Mouse (Mus musculus): ENCODE measurements at regions not wholly inside any gene's neighbourhood (a gene's known extent, or its start where the extent isn't known, plus 50 kb on each side); places are given as distances from the start of the nearest gene placed in this dataset.

DNA sequence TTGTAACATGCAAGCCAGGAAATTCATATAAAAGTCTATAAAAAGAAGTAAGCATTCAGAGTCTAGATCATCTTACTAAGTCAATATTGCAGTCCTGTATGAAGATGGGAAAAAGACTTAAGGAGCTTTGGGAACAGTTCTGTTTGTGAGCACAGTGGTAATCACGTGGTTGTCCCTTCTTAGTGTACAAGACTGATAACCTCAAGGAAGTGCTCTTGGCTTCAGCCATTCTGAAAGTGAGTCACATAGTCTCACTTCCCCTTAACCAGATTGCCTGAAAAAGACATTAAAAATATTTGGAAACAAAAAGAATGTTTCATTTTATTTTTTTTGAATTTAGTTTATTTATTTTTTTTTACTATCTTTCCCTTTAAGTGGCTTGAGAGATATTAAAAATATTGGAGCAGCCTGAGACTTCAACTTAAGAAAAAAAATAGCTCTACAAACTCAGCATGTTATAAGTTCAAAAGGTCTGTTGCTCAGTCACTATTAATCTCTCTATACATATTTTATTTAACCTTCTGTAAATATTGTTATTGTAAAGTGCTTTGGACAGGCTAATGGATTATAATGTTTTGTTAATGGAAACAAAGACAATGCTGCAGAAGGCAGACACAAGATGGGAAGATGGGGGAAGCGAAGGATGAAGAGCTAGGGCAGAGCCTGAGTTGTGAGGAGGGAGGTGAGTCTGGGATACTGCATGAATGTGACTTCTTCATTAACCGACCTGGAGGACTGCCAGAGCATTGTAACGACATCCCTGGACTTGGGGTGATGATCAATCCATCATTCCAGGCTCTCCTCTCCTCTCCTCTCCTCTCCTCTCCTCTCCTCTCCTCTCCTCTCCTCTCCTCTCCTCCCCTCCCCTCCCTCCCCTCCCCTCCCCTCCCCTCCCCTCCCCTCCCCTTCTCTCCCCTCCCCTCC lies 300.2 kb upstream of the Mpdz start:
- ATAC-seq (replicated peaks; ENCODE audit: poor library complexity): peak; percentile 79

DNA sequence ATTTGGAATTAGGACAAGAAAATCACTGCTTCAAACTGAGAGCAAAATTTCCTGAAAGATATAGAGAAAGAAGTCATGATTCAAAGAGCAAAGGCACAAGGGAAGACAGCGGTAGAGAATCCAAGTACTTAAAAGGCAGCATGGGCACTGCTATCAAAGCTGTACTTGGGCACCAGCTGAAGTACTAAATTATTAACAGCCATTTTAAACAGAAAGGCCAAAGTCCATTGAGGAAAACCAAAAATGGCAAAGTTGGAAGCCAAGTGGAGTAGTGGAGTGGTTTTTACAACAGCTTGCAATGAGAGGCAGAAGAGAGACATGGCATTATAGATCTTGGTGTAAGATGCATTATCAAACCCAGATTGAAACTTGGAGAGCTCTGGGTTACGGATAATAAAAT lies 291.8 kb upstream of the Mpdz start:
- ATAC-seq (replicated peaks; ENCODE audit: poor library complexity): no peak

DNA sequence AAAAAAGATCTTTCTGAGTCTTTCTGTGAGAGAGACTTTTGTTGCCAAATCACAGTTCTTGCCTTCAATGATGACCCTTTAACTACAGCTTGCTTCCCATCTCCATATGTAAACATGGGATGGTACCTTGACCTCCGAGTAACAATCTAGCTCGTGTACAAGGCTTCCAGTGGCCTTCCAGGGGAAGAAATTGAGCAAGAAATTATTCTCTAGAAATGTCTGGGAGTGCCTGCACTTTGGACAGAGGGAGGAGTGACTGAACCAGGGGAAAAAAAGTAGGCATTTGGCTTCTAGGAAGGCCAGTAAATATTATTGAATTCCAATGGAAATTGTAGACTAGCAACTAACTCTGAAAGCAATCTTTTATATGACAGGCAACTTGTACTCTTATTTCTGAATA lies 287.8 kb upstream of the Mpdz start:
- ATAC-seq (replicated peaks; ENCODE audit: poor library complexity): no peak

DNA sequence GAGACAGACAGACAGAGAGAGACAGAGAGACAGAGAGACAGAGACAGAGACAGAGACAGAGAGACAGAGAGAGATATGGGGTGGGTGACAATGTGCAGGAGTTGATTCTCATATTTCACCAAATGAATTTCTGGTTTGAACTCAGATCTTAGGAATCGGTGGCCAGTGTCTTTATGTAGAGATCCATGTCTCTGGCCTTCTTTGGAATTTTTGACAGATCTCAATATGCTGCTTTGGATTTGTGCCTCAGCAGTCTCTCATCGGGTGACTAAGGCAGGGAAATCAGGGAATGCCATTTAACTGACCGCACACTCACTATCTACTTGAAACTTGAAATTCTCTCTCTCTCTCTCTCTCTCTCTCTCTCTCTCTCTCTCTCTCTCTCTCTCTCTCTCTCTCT lies 286.3 kb upstream of the Mpdz start:
- no peak for ATAC-seq (replicated peaks; ENCODE audit: poor library complexity)

DNA sequence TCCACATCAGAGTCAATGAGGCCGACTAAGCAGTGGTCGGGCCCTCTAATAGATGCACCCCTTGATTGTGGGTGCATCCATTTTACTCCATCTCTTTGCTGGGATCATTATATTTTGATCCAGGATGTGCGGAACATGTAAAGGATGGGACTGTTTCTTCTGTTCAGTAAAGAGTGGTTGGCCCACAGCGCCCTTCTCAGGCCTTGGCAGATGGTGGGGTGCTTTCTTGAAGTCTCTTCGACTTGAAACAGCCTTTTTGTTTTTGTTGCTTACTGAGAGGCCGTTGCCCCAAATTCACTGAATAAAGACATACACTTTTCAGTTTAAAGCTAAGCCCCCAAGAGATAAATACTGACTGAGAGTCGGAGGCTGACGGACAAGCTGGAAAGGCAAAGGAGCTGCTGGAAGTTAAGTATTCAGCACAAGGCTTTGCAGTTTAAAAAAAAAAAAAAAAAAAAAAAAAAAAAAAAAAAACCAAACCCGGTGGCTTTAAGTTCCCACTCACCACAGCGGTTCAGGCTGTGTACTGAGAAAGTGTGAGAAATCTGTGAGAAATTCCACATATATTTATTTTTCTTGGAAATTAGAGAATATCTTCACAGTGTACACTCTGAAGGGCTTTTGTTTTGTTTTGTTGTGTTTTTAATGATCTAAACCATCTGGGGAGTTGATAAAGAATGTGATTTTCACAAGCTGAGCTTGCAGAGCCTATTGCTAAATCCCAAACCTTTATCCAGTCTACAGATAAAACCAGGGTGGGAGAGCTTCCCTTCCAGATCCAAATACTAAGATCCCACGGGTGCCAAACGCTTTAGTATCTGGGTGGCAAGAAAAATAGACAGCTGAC lies 285.3 kb upstream of the Mpdz start:
- no peak for ATAC-seq (replicated peaks; ENCODE audit: poor library complexity)

DNA sequence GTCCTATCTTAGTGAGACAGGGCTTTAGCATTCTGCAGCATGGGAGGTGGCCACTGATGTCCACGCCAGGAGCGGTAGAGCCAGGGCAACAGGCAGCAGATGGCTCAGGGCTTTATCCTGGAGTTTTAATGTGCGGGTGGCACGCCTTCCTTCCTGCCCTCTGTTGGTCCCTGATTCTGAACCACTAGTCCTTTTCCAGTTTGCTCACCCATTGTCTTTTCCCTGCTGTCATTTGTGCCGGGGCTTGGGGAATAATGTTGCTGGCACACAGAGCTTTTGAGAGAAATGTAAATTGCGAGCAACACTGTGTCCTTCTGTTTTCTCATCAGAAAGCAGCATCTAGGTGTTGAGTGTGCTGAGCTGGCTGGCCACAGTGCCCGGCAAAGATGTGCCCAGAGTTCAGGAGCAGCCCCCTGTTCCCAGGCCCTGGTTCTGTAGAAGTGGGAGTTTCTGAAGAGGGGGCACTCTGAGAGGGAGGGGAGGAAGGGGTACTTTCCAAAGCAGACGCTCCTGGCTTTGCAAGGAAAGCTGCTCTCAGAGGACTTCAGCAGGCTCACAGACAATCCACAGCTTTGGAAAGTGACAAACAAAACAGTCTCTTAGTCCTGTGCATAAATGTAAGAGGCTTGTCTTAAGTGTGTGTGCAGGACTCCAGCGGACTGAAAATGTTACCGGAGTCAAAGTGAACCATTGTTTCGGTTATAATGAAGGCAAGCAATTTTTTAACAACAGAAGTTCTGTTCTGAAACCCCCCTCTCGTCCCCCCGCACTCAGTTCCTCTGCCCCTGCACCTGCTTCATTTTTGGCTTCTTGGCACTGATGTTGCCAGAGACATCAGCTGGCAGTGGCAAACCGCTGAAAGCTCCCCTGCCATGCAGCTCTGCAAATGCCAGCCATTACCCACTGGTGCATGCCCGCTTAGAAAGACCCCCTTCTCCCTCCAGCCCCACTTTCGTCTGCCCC lies 284.4 kb upstream of the Mpdz start:
- ATAC-seq (replicated peaks; ENCODE audit: poor library complexity): no peak

DNA sequence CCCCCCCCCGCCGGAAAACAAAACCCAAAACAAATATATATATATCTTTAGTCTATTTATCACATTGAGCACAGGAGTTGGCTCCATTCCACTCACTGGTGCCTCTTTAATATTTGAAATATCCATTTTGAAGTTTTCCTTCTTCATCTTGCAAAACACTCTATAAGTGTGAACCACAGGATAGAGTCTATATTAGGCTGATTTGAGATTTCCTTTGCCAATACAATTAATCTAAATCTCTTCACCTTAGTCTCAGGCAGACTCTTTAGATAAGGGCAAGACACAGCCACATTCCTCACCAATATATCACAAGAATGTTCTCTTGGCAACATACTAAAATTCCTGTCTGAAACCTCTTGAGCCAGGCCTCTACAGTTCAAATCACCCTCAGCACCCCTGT lies 282.1 kb upstream of the Mpdz start:
- ATAC-seq (replicated peaks; ENCODE audit: poor library complexity): no peak

DNA sequence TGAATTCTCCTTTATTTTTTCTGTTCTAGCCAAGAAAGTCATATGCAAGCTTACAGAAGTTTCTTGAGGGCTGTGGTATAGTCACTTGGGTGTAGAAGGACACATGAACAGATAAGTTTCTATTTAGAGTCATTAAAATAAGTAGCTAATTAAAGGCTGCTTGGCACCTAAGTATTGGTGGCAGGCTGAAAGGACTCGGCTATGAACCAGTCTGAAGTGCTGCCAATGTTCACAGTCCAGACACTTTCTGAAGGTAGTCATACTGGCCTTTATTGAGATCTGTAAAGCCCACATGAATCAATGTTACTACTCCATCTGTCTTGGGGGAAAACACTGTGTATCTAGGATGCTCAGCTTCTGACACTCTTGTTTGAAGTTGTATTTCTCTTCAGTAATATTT lies 269.8 kb upstream of the Mpdz start:
- no peak for ATAC-seq (replicated peaks; ENCODE audit: poor library complexity)

DNA sequence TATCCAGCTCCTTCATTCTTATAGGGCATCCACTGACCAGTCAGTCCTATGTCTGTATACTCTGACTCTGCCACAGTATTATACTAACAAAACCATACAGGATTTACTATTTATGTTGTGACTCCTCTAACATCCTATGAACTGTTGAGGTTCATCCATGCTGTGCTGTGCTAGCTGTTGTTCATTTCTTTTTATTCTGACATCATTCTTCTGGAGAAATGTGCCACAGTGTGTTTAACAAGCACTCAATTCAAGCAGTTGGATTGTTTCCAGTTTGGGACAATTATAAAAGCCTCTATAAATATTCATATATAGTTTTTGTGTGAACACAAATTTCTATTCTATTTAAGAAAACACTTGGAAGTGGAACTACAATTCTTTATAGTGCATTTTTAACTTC lies 252.6 kb upstream of the Mpdz start:
- ATAC-seq (replicated peaks; ENCODE audit: poor library complexity): no peak

DNA sequence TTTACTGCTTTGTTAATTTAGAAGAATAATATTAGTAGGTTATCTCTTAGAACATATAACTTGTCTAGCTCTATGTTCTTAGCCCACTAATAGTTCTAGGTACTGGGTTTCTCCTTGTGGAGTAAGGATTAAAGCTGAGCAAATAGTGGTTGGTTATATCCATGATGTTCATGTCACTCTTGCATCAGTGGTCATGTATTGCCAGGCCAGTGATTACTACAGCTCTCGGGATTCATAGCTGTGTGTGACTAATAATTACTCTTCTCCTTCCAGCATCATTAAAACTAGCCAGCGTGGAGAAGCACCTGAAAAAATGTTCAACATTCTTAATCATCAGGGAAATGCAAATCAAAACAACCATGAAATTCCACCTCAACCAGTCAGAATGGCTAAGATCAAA lies 234.6 kb upstream of the Mpdz start:
- no peak for ATAC-seq (replicated peaks; ENCODE audit: poor library complexity)

DNA sequence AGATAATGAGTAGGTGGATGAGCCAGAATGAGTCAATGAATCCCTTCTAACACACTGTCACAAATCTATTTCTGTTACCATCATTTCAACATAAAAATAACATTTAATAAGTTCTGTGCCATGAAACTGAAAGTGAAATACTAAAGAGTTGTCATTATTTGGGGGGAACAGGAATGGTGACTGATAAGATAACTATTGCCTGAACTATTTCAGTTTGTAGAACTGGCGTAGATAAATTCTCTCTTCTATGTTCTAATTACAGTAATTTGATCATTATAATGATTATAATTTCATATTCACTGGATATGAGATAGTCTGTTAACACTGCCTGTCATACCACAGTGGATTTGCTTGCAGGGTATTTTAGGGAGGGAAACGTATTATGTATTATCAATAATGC lies 232.3 kb upstream of the Mpdz start:
- ATAC-seq (replicated peaks; ENCODE audit: poor library complexity): no peak

DNA sequence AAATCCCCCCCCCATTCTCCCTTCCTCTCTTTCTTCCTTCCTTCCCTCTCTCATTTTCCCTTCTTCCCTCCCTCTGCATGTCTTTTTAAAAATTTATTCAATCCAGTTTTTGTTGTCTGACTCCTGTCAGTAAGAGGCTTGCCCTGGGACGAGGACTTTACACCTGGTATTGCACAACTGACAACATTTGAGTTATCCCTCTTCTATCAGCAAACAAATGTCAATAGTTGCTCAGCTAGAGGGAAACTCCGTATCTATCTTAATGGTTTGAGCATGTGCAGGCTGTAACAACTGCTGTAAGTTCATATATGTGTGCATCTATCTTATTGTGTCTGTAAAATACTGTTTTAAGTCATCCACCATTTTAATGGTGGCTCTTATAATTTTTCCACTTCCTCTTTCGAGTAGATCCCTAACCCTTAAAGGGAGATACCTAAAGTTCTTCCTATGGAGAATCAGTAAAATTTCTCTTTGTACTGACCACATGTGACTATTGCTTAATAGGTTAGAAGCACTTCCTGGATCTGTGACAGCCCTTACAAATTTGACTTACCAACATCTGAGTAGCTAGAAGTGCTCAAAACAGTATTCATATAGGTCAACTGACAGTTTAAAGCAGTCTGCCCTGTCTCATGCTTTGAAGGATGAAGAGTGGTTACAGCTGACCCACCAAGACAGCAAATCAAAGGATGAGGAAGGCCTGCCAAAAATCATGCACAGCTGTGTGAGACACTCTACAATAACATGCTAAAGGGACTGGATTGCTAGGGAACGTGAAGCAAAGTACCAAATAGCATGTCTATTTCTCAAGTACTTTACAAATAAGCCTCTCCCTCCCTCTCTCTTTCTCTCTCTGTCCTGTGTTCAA lies 231.0 kb upstream of the Mpdz start:
- ATAC-seq (replicated peaks; ENCODE audit: poor library complexity): no peak

DNA sequence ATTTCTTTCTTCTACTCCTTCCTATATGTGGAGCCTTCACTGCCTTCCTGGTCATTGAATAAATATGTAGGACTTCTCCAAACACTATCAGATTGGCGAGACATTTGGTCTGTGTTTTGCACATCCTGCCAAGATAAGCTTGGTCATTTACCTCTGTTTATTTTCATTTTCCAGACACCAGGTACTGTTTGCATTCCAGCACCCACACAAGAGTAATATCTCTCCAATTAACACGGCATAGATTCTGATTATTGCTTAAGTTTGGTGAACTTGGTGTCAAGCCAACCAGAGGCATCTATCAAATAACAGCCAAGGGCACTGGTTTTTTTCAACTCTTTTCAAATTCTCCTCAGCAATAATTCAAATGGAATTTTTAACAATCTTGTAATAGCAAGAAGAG lies 229.4 kb upstream of the Mpdz start:
- ATAC-seq (replicated peaks; ENCODE audit: poor library complexity): no peak

DNA sequence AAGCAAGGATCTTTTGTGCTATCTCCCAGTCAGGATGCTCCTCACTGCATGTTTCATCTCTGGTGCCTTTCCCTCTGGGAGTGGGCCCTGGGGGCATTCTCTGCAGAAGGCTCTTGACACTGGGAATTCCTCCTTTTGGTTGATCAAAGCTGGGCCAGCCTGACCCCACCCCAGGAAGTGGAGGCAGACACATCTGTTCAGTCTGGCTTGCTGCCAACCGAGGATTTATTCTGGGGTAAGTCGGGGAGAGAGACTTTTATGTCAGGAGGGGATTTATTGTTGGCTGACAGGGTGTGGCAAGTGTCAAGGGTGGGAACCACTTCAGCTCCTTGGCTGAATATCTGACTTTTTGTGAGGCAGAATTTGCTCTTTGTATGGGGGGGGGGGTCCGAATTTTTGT lies 226.6 kb upstream of the Mpdz start:
- ATAC-seq (replicated peaks; ENCODE audit: poor library complexity): no peak

DNA sequence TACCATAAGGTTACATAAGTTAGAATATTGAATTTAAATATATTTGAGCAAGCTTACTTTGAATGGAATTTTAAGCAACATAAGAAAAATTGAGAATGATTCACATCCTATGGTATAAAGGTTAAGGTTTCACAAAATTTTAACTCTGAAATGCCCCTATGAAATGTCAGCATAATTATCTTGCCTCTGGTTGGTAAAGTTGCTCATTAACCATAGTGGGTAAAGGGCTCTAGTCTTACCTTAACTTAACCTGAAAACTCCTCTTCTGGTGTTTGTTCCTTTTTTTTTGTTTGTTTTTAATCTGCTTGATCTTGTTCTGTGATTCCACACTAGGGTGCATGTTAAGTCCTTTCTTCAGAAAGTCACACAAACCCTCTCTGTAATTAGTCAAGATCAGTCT lies 218.5 kb upstream of the Mpdz start:
- no peak for ATAC-seq (replicated peaks; ENCODE audit: poor library complexity)

DNA sequence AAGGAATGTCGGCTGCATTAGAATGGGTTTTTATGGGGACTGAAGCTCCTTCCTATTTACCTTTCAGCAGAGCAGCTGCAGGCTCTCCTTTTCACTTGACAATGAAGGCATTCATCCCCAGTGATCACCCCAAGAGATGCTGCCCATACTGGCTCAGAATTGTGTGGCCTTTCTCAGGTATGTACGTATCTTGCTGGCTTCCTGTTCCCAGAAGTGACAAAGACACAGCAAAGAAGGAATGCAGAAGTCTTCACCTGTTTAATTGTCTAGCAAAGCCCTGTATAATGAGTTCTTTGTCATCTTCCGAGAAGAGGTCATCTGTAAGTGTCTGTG lies 185.8 kb upstream of the Mpdz start:
- ATAC-seq (replicated peaks; ENCODE audit: poor library complexity): no peak

DNA sequence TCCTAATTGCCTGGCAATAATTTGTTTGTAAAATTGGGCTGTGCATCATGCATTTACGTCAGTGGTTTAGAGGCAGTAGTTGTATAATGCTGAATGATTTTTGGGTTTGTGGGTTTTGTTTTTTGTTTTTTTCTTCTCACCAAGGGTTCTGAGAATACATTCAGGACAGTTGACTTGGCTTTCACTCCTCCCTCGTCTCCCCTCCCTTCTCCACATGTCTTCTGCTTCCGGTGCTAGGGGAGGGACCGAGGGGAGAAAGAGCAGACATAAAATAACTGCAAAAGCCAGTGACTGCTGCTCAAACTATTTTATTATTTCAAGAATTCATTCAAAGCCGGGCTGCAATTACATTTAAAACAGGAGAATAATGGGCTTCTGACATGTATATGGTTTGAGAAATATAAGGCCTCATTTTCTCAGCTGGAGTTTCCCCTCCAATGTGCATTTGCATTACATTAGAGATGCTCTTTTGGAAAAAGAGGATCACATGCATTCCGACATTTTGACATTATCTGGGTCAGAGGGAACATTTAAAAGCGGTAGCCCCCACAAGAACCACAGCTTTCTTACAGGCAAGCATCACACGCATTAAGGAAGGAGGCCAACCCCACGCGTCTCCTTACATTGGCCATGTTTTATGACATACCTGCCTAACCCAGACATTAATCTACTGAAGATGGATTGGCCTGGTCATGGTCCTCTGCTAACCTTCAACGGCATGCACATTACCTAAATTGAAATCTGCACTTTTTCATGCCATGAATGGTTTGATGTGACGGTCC lies 185.3 kb upstream of the Mpdz start:
- ATAC-seq (replicated peaks; ENCODE audit: poor library complexity): no peak

DNA sequence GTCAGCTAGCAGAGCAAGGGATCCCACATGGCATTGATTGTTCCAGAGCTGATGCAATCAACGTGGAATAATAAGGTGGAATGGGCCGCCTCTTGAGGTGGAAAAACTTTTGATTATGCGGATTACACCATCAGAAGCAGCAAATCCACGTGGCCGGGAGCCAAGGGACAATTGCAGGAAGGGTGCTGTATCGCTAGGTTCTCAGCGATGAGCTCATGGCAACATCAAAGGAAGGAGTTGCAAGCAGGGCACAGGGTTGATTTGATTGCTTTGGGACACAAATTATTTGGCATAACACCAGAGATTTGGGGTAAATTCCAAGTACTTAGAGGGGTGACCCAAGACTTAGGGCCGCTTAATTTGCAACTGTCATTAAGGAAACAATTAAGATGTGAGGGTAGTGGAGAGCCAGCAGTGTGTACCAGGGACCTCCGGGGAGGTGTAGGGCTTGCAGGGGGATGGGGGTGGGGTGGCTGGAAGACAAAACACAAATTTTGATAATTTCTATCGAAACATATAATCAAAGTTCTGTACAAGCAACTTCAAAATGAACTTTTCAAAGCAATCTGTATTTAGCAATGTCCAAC lies 182.8 kb upstream of the Mpdz start:
- no peak for ATAC-seq (replicated peaks; ENCODE audit: poor library complexity)

DNA sequence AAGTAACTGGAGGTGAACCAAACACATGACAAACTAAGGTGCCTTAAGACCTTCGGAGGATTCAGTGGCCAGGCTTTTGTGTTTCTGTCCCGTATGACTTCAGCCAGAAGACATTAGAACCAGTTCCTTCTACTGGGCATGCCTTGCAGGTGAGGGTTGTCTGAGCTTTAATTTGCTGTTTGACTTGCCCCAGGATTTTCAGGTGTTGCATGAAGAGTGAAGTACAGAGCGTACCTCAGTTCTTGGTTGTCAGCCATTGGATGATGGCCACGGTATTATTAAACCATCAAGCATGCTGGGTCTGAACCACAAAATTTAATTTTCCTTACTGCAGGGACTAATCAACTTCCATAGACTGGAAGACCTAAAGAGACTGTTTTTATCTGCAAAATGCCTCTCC lies 181.5 kb upstream of the Mpdz start:
- no peak for ATAC-seq (replicated peaks; ENCODE audit: poor library complexity)
